Mouse (Mus musculus): ENCODE data around the gene Bcas2. TPM values are rescaled to one million over a fixed set of nuclear protein-coding genes. Genes with fewer than 3 reads are reported as not detected.
"Not testable (repeated sequence)": the region's sequence is repeated elsewhere in the genome, so short reads cannot be mapped to it uniquely, and the experiment has no call there.

Gene Bcas2
- total RNA-seq, 2 experiments from 2014 or later = 49.4 to 49.6 TPM

- no peak for DNase-seq (ENCODE audit: low spot score)
- intact Hi-C loops (cut with DNase I) = no loop called here
Observed at GRCm38 (mm10) chr3:103212142-103212541, 40.7 kb downstream of the Bcas2 start.

DNA sequence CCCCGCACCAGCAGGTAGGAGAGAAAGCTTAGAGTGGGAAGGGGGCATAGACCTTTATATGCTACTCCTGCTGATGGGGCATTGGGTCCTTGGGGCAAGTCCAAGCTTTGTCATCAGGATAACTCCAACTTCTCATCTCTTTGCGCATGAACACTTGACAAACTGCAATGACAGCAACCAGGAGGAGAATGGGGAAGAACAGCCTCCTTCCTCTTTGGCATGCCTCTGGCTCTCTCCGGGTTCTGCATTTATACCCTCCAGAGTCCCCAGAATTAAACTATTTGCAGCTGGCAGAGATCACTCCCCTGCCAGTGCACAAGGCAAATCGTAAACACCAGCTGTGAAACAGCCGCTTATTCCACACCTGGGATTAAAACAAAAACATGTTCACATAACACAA, 42.1 kb downstream of the Bcas2 start:
- no peak for DNase-seq (ENCODE audit: low spot score)
- intact Hi-C loops (cut with DNase I) = no loop called here

GRCm38 (mm10) chr3:103214593-103215285, 43.3 kb downstream of the Bcas2 start:
- intact Hi-C loops (cut with DNase I) = no loop called here
- DNase-seq (ENCODE audit: low spot score) = no peak

DNA sequence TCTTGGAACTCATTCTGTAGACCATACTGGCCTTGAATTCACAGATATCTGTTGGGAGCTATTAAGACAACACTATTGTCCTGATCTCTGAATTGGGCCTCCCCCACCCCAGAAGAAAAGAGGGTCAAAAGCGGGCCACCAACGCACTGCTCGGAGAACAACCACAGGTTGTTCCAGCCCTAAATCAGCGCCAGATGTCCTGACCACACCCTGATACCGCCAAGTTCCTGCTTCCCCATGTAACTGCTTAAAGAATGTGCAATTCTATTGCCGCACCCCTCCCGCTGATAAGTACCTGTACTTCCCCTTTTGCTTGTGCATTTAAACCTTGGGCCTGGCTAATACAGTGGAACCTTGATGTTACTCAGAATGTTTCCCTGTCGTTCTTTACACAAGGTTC, 43.9 kb downstream of the Bcas2 start:
- intact Hi-C loops (cut with DNase I); DNase-seq (ENCODE audit: low spot score): not testable (repeated sequence)

GRCm38 (mm10) chr3:103221435-103221834, 50.0 kb downstream of the Bcas2 start:
- intact Hi-C loops (cut with DNase I) = loop anchor here (5.0 kb wide), 1 partner anchor 151 kb away; no protein-coding TSS in a partner anchor
- no peak for DNase-seq (ENCODE audit: low spot score)

DNA sequence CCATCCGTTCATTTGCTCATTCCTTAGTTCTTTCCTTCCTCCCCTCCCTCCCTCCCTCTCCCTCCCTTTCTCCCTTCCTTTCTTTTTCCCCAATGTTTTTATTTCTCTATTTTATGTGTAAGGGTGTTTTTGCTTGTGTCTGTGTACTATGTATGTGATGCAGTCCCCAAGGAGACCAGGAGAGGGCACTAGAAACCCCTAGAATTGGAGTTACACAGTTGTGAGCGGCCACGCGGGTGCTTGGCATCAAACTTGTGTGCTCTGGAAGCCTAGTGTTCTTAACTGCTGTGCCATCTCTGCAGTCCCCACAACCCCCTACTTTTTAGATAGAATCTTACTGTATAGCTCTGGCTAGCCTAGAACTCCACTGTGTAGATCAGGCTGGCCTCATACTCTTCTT, 52.3 kb downstream of the Bcas2 start:
- intact Hi-C loops (cut with DNase I) = loop anchor here (5.0 kb wide), 1 partner anchor 149 kb away; no protein-coding TSS in a partner anchor
- DNase-seq (ENCODE audit: low spot score) = no peak

DNA sequence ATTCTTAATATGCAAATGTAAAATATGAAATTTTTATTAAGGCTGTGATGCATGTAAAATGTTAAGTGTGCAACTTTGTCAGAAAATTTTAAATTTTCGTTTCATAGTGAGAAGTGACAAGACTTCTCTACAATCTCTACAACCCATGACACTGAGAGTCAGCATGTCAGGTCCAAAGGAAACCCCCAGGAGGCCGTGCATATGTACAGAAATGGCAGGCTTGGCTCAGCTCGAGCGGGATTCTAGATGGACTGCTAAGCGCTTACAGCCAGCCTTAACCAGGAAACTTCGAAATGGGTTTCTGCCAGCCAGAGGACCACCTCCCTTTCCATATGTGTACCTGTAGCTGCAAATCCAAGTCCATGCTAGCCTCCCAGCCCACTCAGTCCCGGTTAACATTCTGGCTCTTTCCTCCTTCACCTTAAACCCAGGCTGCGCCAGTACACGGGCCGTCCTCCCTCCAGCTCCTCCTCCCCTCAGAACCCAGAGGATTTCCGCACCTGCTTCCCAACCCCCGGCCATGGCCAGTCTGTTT, 52.8 kb downstream of the Bcas2 start:
- intact Hi-C loops (cut with DNase I) = loop anchor here (5.0 kb wide), 1 partner anchor 148 kb away; no protein-coding TSS in a partner anchor

DNA sequence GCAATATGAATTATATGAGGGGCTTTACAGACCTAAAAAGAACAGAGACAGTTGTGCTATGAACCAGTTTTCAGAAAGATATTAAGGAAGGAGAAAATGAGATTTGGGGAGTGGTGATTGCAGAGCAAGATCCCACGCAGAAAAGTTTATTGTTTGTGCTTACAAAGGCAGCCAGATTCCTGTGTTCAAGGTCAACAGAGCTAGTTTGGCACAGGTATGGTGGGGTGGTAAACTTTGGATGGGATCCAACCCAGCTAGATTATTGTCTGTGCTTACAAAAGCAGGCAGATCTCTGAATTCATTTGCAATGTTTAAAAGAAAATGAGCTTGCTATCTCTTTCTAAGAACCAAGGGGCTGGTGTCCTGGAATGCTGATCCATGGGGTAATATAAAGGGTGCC, 56.3 kb downstream of the Bcas2 start:
- DNase-seq (ENCODE audit: low spot score) = no peak
- intact Hi-C loops (cut with DNase I) = no loop called here

More for the DNA sequence above, 52.8 kb downstream of the Bcas2 start:
- no peak for DNase-seq (ENCODE audit: low spot score)

Other genes starting within 250 kb of the Bcas2 start
- not detected for gene Sycp1, start 235.6 kb upstream of the Bcas2 start, total RNA-seq (2021)
- not detected for gene Nr1h5, start 207.5 kb upstream of the Bcas2 start, total RNA-seq (2021)
- 10 to 100 TPM; 78.0 to 89.5 TPM for gene Sike1, start 175.9 kb upstream of the Bcas2 start, total RNA-seq (2021)
- gene Csde1, start 151.2 kb upstream of the Bcas2 start, total RNA-seq (2021) = 100 to 1,000 TPM; 488 to 535 TPM
- 10 to 100 TPM; 54.0 to 57.1 TPM for gene Nras, start 113.4 kb upstream of the Bcas2 start, total RNA-seq (2021)
- gene Ampd1, start 97.6 kb upstream of the Bcas2 start, total RNA-seq (2021) = not detected
- 1 to 10 TPM; 2.0 to 2.5 TPM for gene Dennd2c, start 69.1 kb upstream of the Bcas2 start, total RNA-seq (2021)
- 10 to 100 TPM; 13.8 to 15.6 TPM for gene Trim33, start 107.6 kb downstream of the Bcas2 start, total RNA-seq (2021)

Data from heart, postnatal 25 days (tissue).